Mouse (Mus musculus) adrenal gland, postnatal 36 days (tissue): ENCODE results near the gene Ttf2. TPM values are rescaled to one million over a fixed set of nuclear protein-coding genes. Genes with fewer than 3 reads are reported as not detected.

ENCODE experiments used
- DNase-seq, 2 experiments: peaks; one replicate each; pipeline ENCODE4 v3.0.0; 2021; ENCODE audit warnings: mixed read lengths in 1 of 2
- total RNA-seq, 2 experiments: library from RNA; stranded (reverse); gene quantifications; 2 replicates each; pipeline ENCODE4 v1.2.3; 2021

Ttf2 gene
- total RNA-seq, 2 experiments from 2014 or later: 8.8 to 10.7 TPM

GRCm38 (mm10) chr3:100911498-100912213 is 57.8 kb downstream of the Ttf2 start:
- peak; percentile 12 to 52 for DNase-seq

DNA sequence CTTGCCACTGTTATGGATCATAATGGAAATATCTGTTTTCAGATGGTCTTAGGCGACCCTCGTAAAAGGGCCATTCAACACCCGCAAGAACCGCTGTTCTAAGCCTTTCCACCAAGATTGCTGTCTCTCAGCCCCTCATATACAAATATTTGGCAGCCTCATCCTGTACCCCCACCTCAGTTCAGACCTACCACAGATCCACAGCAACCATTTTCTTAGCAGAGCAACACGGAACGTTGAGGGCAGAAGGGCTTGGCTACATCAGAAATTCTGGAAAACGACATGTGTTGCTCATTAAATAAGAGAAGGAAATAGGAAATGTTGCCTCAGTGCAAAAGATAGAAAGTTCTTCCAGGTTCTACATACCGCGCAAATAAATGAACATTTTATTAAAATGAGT is 58.4 kb downstream of the Ttf2 start:
- DNase-seq: no peak

DNA sequence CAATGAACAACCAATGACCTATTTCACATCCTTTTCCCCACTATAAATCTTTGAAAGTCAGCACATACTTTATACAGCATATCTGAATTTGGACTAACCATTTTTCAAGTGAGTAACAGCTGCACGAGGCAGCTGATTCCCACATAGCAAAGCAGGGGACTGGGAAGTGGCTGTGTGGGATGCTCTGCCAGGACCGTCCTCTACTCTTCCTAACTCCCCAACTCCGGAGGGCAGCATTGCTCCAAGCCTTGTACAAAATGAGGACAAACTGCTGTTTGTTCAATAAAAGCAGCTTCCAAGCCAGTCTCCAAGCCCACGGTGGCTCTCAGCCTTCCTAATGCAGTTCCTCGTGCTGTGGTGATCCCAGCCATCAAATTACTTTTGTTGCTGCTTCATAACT is 58.8 kb downstream of the Ttf2 start:
- DNase-seq: no peak

- no peak for DNase-seq
Observed at GRCm38 (mm10) chr3:100908594-100908993, 60.9 kb downstream of the Ttf2 start.

GRCm38 (mm10) chr3:100906916-100907315 is 62.5 kb downstream of the Ttf2 start:
- DNase-seq: peak; percentile 35 to 61

DNA sequence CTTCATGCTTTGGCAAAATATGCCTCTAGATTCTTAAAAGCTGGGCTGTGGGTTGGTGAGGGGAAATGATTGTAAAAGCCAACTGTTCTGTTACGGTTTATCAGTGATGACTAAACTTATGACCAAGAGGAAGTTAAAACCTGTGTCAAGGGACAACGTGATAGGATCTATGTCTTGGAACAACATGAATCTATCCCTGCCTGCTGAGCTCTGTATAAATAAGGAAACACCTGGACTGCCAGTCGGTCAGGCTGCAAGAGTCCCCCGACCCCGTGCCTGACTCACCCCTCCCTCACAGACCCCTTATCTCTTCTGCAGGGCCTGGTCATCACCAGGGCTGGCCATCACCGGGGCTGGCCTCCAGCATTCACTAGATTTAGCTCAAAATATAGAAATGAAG is 63.3 kb downstream of the Ttf2 start:
- no peak for DNase-seq

DNA sequence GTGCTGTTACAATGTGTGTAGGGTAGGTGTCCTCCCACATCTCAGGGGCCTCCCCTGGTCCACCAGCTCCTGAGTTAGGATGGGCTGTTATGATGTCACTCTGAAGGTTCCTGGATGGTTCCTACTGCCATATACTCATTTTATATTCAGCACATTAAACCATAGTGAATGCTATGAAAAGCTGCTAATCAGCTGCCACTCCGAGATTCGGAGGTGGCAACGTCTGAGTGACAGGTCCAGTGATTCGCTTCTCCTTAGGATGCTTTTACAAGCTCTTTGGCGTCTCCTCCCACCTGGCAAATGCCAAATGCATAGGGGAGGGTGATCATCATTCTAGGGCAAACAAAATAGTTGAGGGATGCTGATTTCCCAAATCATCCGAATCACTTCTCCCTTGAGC is 74.0 kb downstream of the Ttf2 start:
- no peak for DNase-seq

DNA sequence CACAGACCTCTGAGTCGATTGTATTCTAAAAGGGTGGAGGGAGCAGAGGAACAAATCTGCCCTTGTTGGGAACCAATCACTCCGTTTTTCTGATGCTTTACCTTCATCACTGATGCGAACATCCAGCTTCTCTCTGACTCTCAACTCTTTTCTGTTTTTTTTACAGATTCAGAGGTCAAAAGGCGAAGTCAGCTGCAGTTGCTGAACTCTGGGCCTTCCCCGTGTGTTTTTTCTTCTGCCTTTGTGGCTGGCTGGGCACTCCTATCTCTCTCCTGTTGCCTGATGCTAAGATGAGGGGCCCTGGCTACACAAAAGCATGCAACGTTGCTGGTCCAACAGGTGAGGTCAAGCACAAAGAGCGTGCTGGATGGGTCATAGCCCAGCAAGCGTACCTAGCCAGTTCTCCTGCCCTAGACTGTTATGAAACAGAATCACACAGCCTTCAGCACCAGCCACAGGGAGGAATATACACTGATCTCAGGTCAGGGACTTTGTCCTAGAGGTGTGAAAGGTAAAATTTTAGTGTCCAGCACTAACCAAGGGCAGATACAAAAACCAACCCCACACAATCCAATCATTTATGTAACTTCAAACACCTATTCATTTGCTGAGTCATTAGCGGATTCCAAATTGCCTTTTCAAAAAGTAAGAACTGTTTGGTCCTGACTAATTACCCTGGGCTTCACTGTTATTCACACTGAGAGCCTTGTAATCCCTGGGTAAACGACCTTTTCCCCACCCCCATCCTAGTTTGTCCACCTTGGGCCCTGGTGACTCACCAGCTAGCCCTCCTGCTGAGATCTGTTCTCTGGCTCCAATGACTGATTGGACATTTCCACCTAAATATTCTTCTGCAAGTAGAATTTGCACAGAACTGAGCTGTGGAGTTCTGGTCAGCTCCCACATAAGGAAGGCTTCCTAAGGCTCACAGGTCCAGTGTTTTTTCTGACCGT is 76.8 kb downstream of the Ttf2 start:
- DNase-seq: peak; percentile 43 to 50

DNA sequence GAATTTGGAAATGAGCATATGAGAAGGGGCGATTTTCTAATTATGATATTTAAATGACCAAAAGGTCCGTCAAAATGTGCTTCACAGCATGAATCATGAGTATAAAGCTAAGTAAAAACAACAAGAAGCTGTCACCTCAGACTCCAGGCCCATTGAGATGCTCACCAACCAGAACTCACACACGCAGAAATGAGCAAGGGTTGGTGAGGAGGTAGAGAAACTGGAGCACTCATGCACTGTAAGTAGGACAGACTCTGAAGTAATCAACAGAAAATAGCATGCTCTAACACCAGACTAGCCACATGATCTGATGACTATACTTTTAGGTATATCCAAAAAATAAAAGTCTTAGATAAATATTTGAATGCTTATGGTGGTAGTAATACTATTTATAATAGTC is 79.1 kb downstream of the Ttf2 start:
- DNase-seq: no peak

GRCm38 (mm10) chr3:100889234-100889633 is 80.2 kb downstream of the Ttf2 start:
- DNase-seq: peak; percentile 27 to 40

Other genes with a start within 250 kb of the Ttf2 start
- under 1 TPM; 0.10 TPM for gene Vtcn1, start 144.2 kb downstream of the Ttf2 start, total RNA-seq
- gene Trim45, start 47.5 kb downstream of the Ttf2 start, total RNA-seq: 1 to 10 TPM; 3.4 to 4.1 TPM
- gene Cd101, start 59.9 kb upstream of the Ttf2 start, total RNA-seq: under 1 TPM; 0.10 to 0.20 TPM
- 10 to 100 TPM; 47.6 to 53.9 TPM for gene Ptgfrn, start 140.6 kb upstream of the Ttf2 start, total RNA-seq